Mouse (Mus musculus): ENCODE results near the gene Nedd1.

DNA sequence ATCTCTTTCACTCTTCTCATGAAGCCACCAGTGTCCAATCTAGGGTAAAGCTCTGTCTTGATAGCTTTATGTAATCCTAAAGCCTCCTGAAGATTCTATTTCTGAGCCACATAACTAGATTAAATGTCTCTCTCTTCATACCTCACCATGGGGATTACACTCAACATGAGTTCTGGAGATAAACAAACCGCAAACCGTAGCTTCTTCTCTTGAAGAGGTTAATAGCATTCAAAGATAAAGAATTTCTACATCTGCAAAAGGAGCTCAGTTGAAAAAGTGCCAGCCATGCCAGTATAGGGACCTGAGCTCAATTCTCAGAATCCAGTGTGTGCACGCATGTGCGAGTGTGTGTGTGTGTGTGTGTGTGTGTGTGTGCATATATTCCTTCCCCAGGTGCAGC is 50.3 kb downstream of the Nedd1 start:
- TF ChIP-seq FOSL1 (IDR thresholded peaks at IDR 0.05; ENCODE audit: insufficient read depth, low read length, poor library complexity, severe bottlenecking) (no peak), CTCF (IDR thresholded peaks at IDR 0.05; ENCODE audit: control insufficient read depth, insufficient read depth, insufficient read length) (no peak)
